Mouse (Mus musculus) limb, embryonic 14.5 days (tissue): ENCODE results near the gene Vav2. TPM values are rescaled to one million over a fixed set of nuclear protein-coding genes. Genes with fewer than 3 reads are reported as not detected.

ENCODE experiments used
- ATAC-seq: fragments of 200-750 bp; cut with Nextera tagmentation; 2 replicates; pipeline ENCODE4 v1.8.0; 2017; ENCODE audit warnings: low read depth, moderate number of reproducible peaks, moderate TSS enrichment; ENCODE audit not compliant: low FRiP score
- DNase-seq: peaks from one replicate; pipeline ENCODE4 v3.0.0-alpha.2; 2015; ENCODE audit warnings: low spot score
- H3K27ac ChIP-seq: fragments of 300-500 bp; sonication (generic); replicated peaks from 2 replicates; pipeline ENCODE4 v1.5.1; 2014; ENCODE audit warnings: low read depth, mild to moderate bottlenecking, low read length, moderate library complexity, mixed read lengths
- H3K27me3 ChIP-seq: fragments of 300-500 bp; sonication (generic); 2 replicates; pipeline ENCODE4 v1.6.1; 2014; ENCODE audit warnings: low read length, mixed read lengths; ENCODE audit not compliant: control insufficient read depth, insufficient read depth
- H3K36me3 ChIP-seq: fragments of 300-500 bp; sonication (generic); 2 replicates; pipeline ENCODE4 v1.6.1; 2014; ENCODE audit warnings: mild to moderate bottlenecking, low read length, moderate library complexity, mixed read lengths; ENCODE audit not compliant: control insufficient read depth, insufficient read depth
- H3K4me1 ChIP-seq: fragments of 300-500 bp; sonication (generic); 2 replicates; pipeline ENCODE4 v1.6.1; 2014; ENCODE audit warnings: antibody characterized with exemption, low read length, mixed read lengths; ENCODE audit not compliant: control insufficient read depth, insufficient read depth
- H3K4me2 ChIP-seq: fragments of 300-500 bp; sonication (generic); replicated peaks from 2 replicates; pipeline ENCODE4 v1.6.1; 2014; ENCODE audit warnings: low read depth, mild to moderate bottlenecking, low read length, moderate library complexity; ENCODE audit not compliant: severe bottlenecking
- H3K4me3 ChIP-seq: fragments of 300-500 bp; sonication (generic); replicated peaks from 2 replicates; pipeline ENCODE4 v1.5.1; 2014; ENCODE audit warnings: low read length
- H3K9ac ChIP-seq: fragments of 300-500 bp; sonication (generic); 2 replicates; pipeline ENCODE4 v1.6.1; 2014; ENCODE audit warnings: mild to moderate bottlenecking, low read depth, low read length, moderate library complexity; ENCODE audit not compliant: severe bottlenecking
- H3K9me3 ChIP-seq: fragments of 300-500 bp; sonication (generic); 2 replicates; pipeline ENCODE4 v1.6.1; 2016; ENCODE audit warnings: low read length; ENCODE audit not compliant: control insufficient read depth
- POLR2A ChIP-seq: fragments of 200-500 bp; IDR thresholded peaks from 2 replicates; pipeline ENCODE4 v1.8.0; 2012; ENCODE audit warnings: inconsistent platforms, mild to moderate bottlenecking, moderate library complexity, borderline replicate concordance; ENCODE audit not compliant: insufficient read depth, insufficient read length; ENCODE audit errors: extremely low read depth
- WGBS: fragments of 180-500 bp; shearing (Covaris S2); extraction: QIAGEN DNeasy Blood & Tissue Kit; methylation state at CpG from one replicate; pipeline ENCODE4 v1.1.7; 2014; 5-methylcytosine and 5-hydroxymethylcytosine counted together
- polyA plus RNA-seq, 2 experiments: library from polyadenylated mRNA; depleted of rRNA in 1 of 2; stranded (reverse) in 1 of 2; unstranded in 1 of 2; fragments of >200 nt; fragmentation: Nextera tagmentation in 1 of 2; extraction: Ambion mirVana in 1 of 2; gene quantifications; 2 replicates each; pipeline versions ENCODE4 v1.2.1 to v1.2.3; 2012 to 2014

Vav2 gene
- polyA plus RNA-seq, 2 experiments: 5.9 to 19.6 TPM

GRCm38 (mm10) chr2:27354610-27355211 is 72.1 kb downstream of the Vav2 start:
- no peak overlapping the region for H3K9ac ChIP-seq
- no peak for TF ChIP-seq POLR2A
- no peak overlapping the region for H3K4me3 ChIP-seq
- no peak overlapping the region for H3K4me2 ChIP-seq
- no peaks in the 10 kb centered on the region for H3K36me3 ChIP-seq
- no peaks in the 10 kb centered on the region for H3K9me3 ChIP-seq
- H3K4me1 ChIP-seq: 0 out of 2 replicates have a peak, but pooled peaks cover 3% of the 10 kb centered on the region
- no peaks in the 10 kb centered on the region for H3K27me3 ChIP-seq
- ATAC-seq: no peak
- WGBS: 85% methylated on average over 6 of the region's 6 CpGs
- no peak overlapping the region for H3K27ac ChIP-seq
- DNase-seq: no peak

GRCm38 (mm10) chr2:27352720-27353119 is 74.1 kb downstream of the Vav2 start:
- no peak for ATAC-seq
- no peak for TF ChIP-seq POLR2A
- 81% methylated on average over 8 of the region's 8 CpGs for WGBS
- Histone ChIP-seq H3K36me3 (no peaks in the 10 kb centered on the region), H3K4me2 (no peak overlapping the region), H3K4me3 (no peak overlapping the region), H3K9me3 (no peaks in the 10 kb centered on the region), H3K4me1 (0 out of 2 replicates have a peak, but pooled peaks cover 3% of the 10 kb centered on the region), H3K27me3 (no peaks in the 10 kb centered on the region), H3K9ac (no peak overlapping the region), H3K27ac (no peak overlapping the region)
- no peak for DNase-seq

GRCm38 (mm10) chr2:27350371-27350770 is 76.5 kb downstream of the Vav2 start:
- Histone ChIP-seq H3K4me2 (no peak overlapping the region), H3K9me3 (no peaks in the 10 kb centered on the region), H3K4me1 (0 out of 2 replicates have a peak, but pooled peaks cover 3% of the 10 kb centered on the region), H3K9ac (no peak overlapping the region), H3K27me3 (no peaks in the 10 kb centered on the region), H3K27ac (no peak overlapping the region), H3K36me3 (no peaks in the 10 kb centered on the region), H3K4me3 (no peak overlapping the region)
- DNase-seq (no peak), ATAC-seq (no peak)
- TF ChIP-seq POLR2A: no peak
- WGBS: 92% methylated on average over 5 of the region's 5 CpGs

- no peak overlapping the region for H3K27ac ChIP-seq
- H3K9me3 ChIP-seq: no peaks in the 10 kb centered on the region
- 71% methylated on average over 12 of the region's 12 CpGs for WGBS
- H3K9ac ChIP-seq: no peak overlapping the region
- H3K4me1 ChIP-seq: no peaks in the 10 kb centered on the region
- H3K36me3 ChIP-seq: no peaks in the 10 kb centered on the region
- no peak overlapping the region for H3K4me3 ChIP-seq
- no peak for TF ChIP-seq POLR2A
- DNase-seq (no peak), ATAC-seq (no peak)
- no peaks in the 10 kb centered on the region for H3K27me3 ChIP-seq
- H3K4me2 ChIP-seq: no peak overlapping the region
These were observed 82.8 kb downstream of the Vav2 start for GRCm38 (mm10) chr2:27343984-27344453.

- no peak overlapping the region for H3K4me3 ChIP-seq
- DNase-seq (no peak), ATAC-seq (no peak)
- no peak overlapping the region for H3K9ac ChIP-seq
- no peak overlapping the region for H3K27ac ChIP-seq
- H3K4me1 ChIP-seq: no peaks in the 10 kb centered on the region
- TF ChIP-seq POLR2A: no peak
- no peak overlapping the region for H3K4me2 ChIP-seq
- peaks cover 5% of the 10 kb centered on the region; the same call in 1 of the 2 replicates for H3K36me3 ChIP-seq
- no peaks in the 10 kb centered on the region for H3K27me3 ChIP-seq
- WGBS: 86% methylated on average over 6 of the region's 6 CpGs
- H3K9me3 ChIP-seq: no peaks in the 10 kb centered on the region
These were observed 86.2 kb downstream of the Vav2 start for GRCm38 (mm10) chr2:27340682-27341081.

GRCm38 (mm10) chr2:27339051-27339450 is 87.8 kb downstream of the Vav2 start:
- Histone ChIP-seq H3K9ac (no peak overlapping the region), H3K4me1 (no peaks in the 10 kb centered on the region), H3K4me2 (no peak overlapping the region), H3K36me3 (peaks cover 10% of the 10 kb centered on the region; the same call in 1 of the 2 replicates), H3K9me3 (no peaks in the 10 kb centered on the region), H3K27ac (no peak overlapping the region), H3K4me3 (no peak overlapping the region), H3K27me3 (no peaks in the 10 kb centered on the region)
- TF ChIP-seq POLR2A: no peak
- no peak for ATAC-seq
- no peak for DNase-seq
- WGBS: 55% methylated on average over 8 of the region's 8 CpGs
